Mouse (Mus musculus) right cerebral cortex, postnatal 36 days (tissue): Measurements from ENCODE around the gene Cplx1.
"Not testable (repeated sequence)": the region's sequence is repeated elsewhere in the genome, so short reads cannot be mapped to it uniquely, and the experiment has no call there.

Experiments
- DNase-seq, 2 experiments: peaks; one replicate each; pipeline ENCODE4 v3.0.0; 2022; ENCODE audit warnings: low spot score in 2 of 2, mixed read lengths in 1 of 2

Cplx1 gene

GRCm38 (mm10) chr5:108515581-108516361 is 34.1 kb downstream of the Cplx1 start:
- no peak for DNase-seq

GRCm38 (mm10) chr5:108502286-108502685 is 47.5 kb downstream of the Cplx1 start:
- DNase-seq = no peak

- no peak for DNase-seq
Observed at GRCm38 (mm10) chr5:108501573-108501972, 48.3 kb downstream of the Cplx1 start.

GRCm38 (mm10) chr5:108486148-108486547 is 63.7 kb downstream of the Cplx1 start:
- not testable (repeated sequence) for DNase-seq

GRCm38 (mm10) chr5:108485239-108485638 is 64.6 kb downstream of the Cplx1 start:
- no peak for DNase-seq

GRCm38 (mm10) chr5:108483006-108483405 is 66.8 kb downstream of the Cplx1 start:
- no peak for DNase-seq

- no peak for DNase-seq
Observed at GRCm38 (mm10) chr5:108475977-108476376, 73.8 kb downstream of the Cplx1 start.

- no peak for DNase-seq
Observed at GRCm38 (mm10) chr5:108473737-108474136, 76.1 kb downstream of the Cplx1 start.

GRCm38 (mm10) chr5:108469617-108470016 is 80.2 kb downstream of the Cplx1 start:
- no peak for DNase-seq
